Mouse (Mus musculus) ES-E14 (cell line): ENCODE measurements at regions not wholly inside any gene's neighbourhood (a gene's known extent, or its start where the extent isn't known, plus 50 kb on each side); places are given as distances from the start of the nearest gene placed in this dataset.

Experiments
- DNase-seq: peaks from one replicate; pipeline ENCODE4 v3.0.0-alpha.2; 2013; ENCODE audit warnings: low read depth, low spot score
- H3K27ac ChIP-seq: 2 replicates; pipeline ENCODE4 v1.5.1; 2012; ENCODE audit warnings: low read depth, mild to moderate bottlenecking, low read length, moderate library complexity, mixed read lengths; ENCODE audit not compliant: poor library complexity, insufficient read depth, severe bottlenecking
- H3K36me3 ChIP-seq: 2 replicates; pipeline ENCODE4 v1.6.1; 2012; ENCODE audit warnings: mild to moderate bottlenecking, low read length, moderate library complexity, mixed read lengths; ENCODE audit not compliant: control insufficient read depth, poor library complexity, insufficient read depth, severe bottlenecking
- H3K4me1 ChIP-seq, 2 experiments: fragments of 150-350 bp in 1 of 2; sonication (generic) in 1 of 2; 2 replicates each; pipeline ENCODE4 v1.6.1; 2012; ENCODE audit warnings: low read length in 2 of 2, mild to moderate bottlenecking in 1 of 2, mixed read lengths in 1 of 2; ENCODE audit not compliant: control insufficient read depth in 2 of 2, insufficient read depth in 2 of 2, poor library complexity in 1 of 2
- H3K4me3 ChIP-seq, 2 experiments: fragments of 150-350 bp in 1 of 2; sonication (generic) in 1 of 2; 2 replicates each; pipeline ENCODE4 v1.5.1; 2012; ENCODE audit warnings: low read length in 2 of 2, low read depth in 1 of 2, mild to moderate bottlenecking in 1 of 2, mixed read lengths in 1 of 2; ENCODE audit not compliant: insufficient read depth in 1 of 2, poor library complexity in 1 of 2, severe bottlenecking in 1 of 2
- H3K9ac ChIP-seq: 2 replicates; pipeline ENCODE4 v1.6.1; 2012; ENCODE audit warnings: low read depth, mild to moderate bottlenecking, low read length, mixed read lengths; ENCODE audit not compliant: poor library complexity, insufficient read depth, severe bottlenecking
- H3K9me3 ChIP-seq: fragments of 150-350 bp; sonication (generic); 2 replicates; pipeline ENCODE4 v1.6.1; 2012; ENCODE audit warnings: low read depth, mild to moderate bottlenecking, low read length; ENCODE audit not compliant: control insufficient read depth, insufficient read depth
- CHD2 ChIP-seq: IDR thresholded peaks from 2 replicates; pipeline ENCODE4 v1.6.1; 2014; ENCODE audit warnings: mild to moderate bottlenecking, low read depth, low read length, inconsistent platforms
- HCFC1 ChIP-seq: IDR thresholded peaks from 2 replicates; pipeline ENCODE4 v1.6.1; 2012; ENCODE audit warnings: low read length, inconsistent platforms, borderline replicate concordance; ENCODE audit not compliant: insufficient read depth
- MAFK ChIP-seq: IDR thresholded peaks from 2 replicates; pipeline ENCODE4 v1.6.1; 2014; ENCODE audit warnings: mild to moderate bottlenecking, low read depth, low read length, inconsistent platforms; ENCODE audit not compliant: insufficient read depth
- ZC3H11A ChIP-seq: IDR thresholded peaks from 2 replicates; pipeline ENCODE4 v1.6.1; 2012; ENCODE audit warnings: low read depth, mild to moderate bottlenecking, inconsistent platforms, low read length, borderline replicate concordance
- ZNF384 ChIP-seq: IDR thresholded peaks from 2 replicates; pipeline ENCODE4 v1.6.1; 2012; ENCODE audit warnings: low read depth, low read length, inconsistent platforms
- in situ Hi-C, 2 experiments: fragments of 600-800 bp; cut with MboI; formaldehyde crosslinking; loops; one replicate each; pipeline ENCODE4 v1.15.1; 2025; ENCODE audit warnings: low sequenced_read_pairs in 2 of 2, inconsistent platforms in 1 of 2; ENCODE audit not compliant: unreplicated experiment in 2 of 2

DNA sequence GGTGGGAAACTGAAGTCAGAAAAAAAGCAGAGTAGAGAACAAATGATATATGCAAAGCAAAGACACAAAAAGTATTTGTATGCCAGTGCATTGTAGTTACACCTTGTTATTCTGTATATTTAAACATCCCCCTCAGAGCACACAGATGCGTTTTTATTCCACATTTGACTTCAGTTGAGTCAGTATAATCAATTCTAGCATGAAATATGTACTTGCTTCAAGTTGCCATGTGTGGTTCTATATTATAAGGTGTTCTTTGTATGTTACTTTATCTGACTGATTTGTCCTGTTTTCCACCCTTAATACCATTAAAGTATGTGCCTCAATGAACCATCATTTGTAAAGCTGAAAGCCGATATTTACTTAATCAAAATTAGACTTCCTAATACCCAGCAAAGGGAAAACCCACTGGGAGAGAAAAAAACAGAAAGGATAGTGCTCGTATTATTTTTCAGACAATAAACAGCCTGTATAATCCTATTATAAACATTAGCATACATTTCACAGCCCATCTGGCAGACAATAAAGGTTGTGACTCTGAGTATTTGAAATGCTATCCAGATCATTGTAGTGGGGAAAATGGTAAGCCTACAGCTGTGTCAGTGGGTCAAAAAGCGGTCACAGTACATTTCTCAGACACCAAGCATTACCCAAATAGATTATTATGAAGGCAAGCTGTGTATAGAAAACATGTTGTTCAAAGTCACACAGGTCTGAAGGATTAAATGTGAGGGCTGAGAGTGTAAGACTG, 189.1 kb upstream of the Bmp2 start:
- no peak overlapping the region for H3K4me3 ChIP-seq
- no peaks in the 10 kb centered on the region for H3K9me3 ChIP-seq
- no peaks in the 10 kb centered on the region for H3K36me3 ChIP-seq
- DNase-seq, result no peak
- H3K4me1 ChIP-seq, result no peaks in the 10 kb centered on the region
- TF ChIP-seq CHD2 (no peak), HCFC1 (no peak), ZC3H11A (no peak), MAFK (no peak), ZNF384 (no peak)
- in situ Hi-C loops, result no loop called here
- H3K9ac ChIP-seq, result no peak overlapping the region
- H3K27ac ChIP-seq, result no peak overlapping the region

GRCm38 (mm10) chr2:133371490-133372215, 180.3 kb upstream of the Bmp2 start:
- no peak overlapping the region for H3K9ac ChIP-seq
- no peaks in the 10 kb centered on the region for H3K36me3 ChIP-seq
- DNase-seq, result no peak
- in situ Hi-C loops, result no loop called here
- H3K4me3 ChIP-seq, result no peak overlapping the region
- TF ChIP-seq CHD2, result no peak
- TF ChIP-seq ZNF384, result no peak
- TF ChIP-seq ZC3H11A, result no peak
- no peak for TF ChIP-seq MAFK
- TF ChIP-seq HCFC1, result no peak
- H3K4me1 ChIP-seq, result no peaks in the 10 kb centered on the region
- H3K27ac ChIP-seq, result no peak overlapping the region
- H3K9me3 ChIP-seq, result no peaks in the 10 kb centered on the region

DNA sequence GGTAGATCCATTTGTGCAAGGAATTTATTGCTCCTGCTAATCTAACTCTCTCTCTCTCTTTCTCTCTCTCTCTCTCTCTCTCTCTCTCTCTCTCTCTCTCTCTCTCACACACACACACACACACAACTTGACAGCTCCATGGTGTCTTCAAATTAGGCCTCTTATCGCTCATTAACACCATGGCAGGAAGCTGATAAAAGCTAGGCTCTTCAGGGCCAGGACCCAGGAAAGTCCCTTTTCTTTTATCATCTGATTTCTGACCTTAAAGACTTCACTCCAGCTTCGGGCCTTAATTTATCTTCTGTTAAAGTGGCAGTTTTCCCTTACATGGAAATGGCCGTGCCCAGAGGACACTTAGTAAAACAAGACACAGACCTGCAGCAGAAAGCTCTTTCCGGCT, 178.4 kb upstream of the Bmp2 start:
- Histone ChIP-seq H3K9me3 (no peaks in the 10 kb centered on the region), H3K4me1 (no peaks in the 10 kb centered on the region), H3K27ac (no peak overlapping the region), H3K9ac (no peak overlapping the region), H3K4me3 (no peak overlapping the region), H3K36me3 (no peaks in the 10 kb centered on the region)
- no peak for DNase-seq
- TF ChIP-seq ZC3H11A (no peak), HCFC1 (no peak), ZNF384 (no peak), CHD2 (no peak), MAFK (no peak)
- in situ Hi-C loops, result no loop called here

DNA sequence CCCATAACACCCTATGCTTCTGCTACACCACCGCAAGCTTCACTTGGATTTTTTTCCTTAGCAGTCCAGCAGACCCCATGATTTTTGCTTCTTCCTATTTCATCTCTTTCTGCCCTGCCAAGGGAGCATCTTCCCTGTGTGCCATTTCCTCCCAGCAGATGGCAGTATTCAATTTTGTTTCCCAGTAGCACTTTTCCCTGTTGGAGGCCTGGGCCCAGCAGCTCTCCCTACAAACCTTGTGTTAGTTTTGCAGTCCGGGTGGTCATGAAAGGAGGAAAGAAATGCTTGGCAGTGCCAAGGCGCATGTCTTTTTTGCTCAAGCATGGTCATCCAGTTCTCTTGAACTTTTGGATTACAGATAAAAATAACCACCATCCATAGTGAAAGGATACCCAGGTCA, 170.9 kb upstream of the Bmp2 start:
- peak; percentile 27 for DNase-seq
- Histone ChIP-seq H3K9me3 (no peaks in the 10 kb centered on the region), H3K27ac (no peak overlapping the region), H3K4me3 (no peak overlapping the region), H3K4me1 (no peaks in the 10 kb centered on the region), H3K36me3 (no peaks in the 10 kb centered on the region), H3K9ac (no peak overlapping the region)
- TF ChIP-seq ZNF384 (no peak), MAFK (no peak), HCFC1 (no peak), CHD2 (no peak), ZC3H11A (no peak)
- in situ Hi-C loops, result no loop called here
